Mouse (Mus musculus): ENCODE results near the gene 2810408A11Rik. TPM values are rescaled to one million over a fixed set of nuclear protein-coding genes. Genes with fewer than 3 reads are reported as not detected.

The 2810408A11Rik gene
- polyA plus RNA-seq, 1 experiment from 2014 or later, result 8.4 TPM

DNA sequence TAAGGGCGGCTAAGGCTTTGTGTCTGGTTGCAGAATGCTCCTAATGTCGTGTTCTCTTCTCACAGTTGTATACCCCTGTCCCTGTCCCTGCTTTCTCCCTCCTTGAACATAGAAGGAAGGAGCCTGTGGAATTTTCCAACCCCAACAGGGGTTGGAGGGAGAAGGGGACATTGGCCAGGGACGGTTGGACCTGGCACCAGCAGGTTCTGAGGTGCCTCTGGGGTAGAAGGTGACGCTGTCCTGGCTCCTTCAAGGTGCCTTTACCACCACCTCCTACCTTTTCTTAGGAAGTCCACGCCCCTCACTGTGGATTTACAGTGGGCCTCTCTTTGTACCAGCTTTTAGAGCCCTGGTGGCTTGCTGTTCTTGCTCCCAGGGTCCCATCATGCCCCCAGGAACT lies 37.0 kb upstream of the 2810408A11Rik start:
- no peaks in the 10 kb centered on the region for H3K9me3 ChIP-seq
- no peak overlapping the region for H3K9ac ChIP-seq
- WGBS, result 68% methylated on average over 5 of the region's 5 CpGs

DNA sequence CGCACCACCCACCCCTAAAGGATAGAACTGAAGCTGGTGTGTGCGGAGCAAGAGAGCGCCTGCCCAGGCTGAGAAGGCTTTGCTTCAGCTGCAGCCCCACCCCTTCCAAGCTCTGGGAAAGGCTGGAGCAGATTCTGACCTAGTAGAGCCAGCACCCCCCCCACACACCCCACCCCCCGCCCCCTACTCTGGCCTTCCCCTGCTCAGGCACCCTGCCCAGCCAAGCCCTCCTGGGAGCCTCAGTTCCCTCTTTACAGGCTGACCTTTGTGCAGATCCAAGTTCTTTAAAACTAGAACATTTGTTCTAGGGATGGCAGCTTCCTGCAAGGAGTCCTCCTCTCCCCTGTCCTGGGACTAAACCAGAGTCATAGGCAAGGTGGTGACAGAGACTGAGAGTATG lies 36.6 kb upstream of the 2810408A11Rik start:
- no peaks in the 10 kb centered on the region for H3K9me3 ChIP-seq
- no peak for ATAC-seq (ENCODE audit: insufficient number of reproducible peaks, low FRiP score, low TSS enrichment, low read depth)
- H3K4me1 ChIP-seq, result peaks cover 48% of the 10 kb centered on the region
- peaks cover 10% of the 10 kb centered on the region; the same call in 1 of the 2 replicates for H3K27me3 ChIP-seq
- no peak overlapping the region for H3K4me3 ChIP-seq
- H3K4me2 ChIP-seq, result no peak overlapping the region
- no peak overlapping the region for H3K9ac ChIP-seq
- peak overlapping the region; percentile 59; the same call in 1 of the 2 replicates for H3K27ac ChIP-seq
- H3K36me3 ChIP-seq, result peaks cover 3% of the 10 kb centered on the region; the same call in 1 of the 2 replicates
- WGBS, result 20% methylated on average over 4 of the region's 4 CpGs

More for the DNA sequence above, 37.0 kb upstream of the 2810408A11Rik start:
- Histone ChIP-seq H3K27ac (peak overlapping the region; percentile 59; the same call in 1 of the 2 replicates), H3K4me3 (no peak overlapping the region), H3K4me2 (no peak overlapping the region), H3K4me1 (peaks cover 48% of the 10 kb centered on the region), H3K36me3 (peaks cover 6% of the 10 kb centered on the region), H3K27me3 (peaks cover 10% of the 10 kb centered on the region; the same call in 1 of the 2 replicates)
- no peak for ATAC-seq (ENCODE audit: insufficient number of reproducible peaks, low FRiP score, low TSS enrichment, low read depth)

DNA sequence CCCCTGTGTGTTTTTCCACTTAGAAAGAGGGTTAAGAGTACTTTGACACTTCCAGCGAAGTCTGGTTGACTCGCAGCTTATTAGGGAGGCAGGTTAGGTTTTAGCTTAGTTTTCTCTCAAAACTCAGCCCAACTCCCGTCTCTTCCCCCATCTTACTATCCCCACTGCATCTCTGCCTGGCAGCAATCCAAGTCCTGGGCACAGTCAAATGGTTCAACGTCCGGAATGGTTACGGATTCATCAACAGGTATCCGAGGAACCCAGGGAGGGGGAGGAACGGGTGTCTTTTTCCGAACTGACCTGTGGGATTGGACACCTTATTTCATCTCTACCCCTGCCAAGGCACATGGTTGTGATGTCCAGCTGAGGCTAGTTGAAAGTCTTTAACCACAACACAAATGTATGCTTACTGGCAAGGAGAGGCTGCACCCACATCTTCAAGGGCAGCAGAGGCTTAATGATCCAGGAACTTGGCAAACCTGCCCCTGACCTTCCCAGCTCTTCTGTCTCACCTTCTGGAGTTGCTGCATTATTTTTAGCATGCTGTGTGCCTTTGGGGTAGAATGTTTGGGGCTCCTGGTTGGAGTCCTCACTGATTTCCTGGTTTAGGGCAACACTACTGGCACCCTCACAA lies 36.0 kb upstream of the 2810408A11Rik start:
- no peak overlapping the region for H3K27ac ChIP-seq
- no peaks in the 10 kb centered on the region for H3K9me3 ChIP-seq
- WGBS, result 36% methylated on average over 9 of the region's 9 CpGs
- no peaks in the 10 kb centered on the region for H3K36me3 ChIP-seq
- peak overlapping the region; percentile 54 for H3K4me3 ChIP-seq
- no peak for ATAC-seq (ENCODE audit: insufficient number of reproducible peaks, low FRiP score, low TSS enrichment, low read depth)
- H3K4me1 ChIP-seq, result peaks cover 48% of the 10 kb centered on the region
- H3K27me3 ChIP-seq, result peaks cover 10% of the 10 kb centered on the region; the same call in 1 of the 2 replicates
- no peak overlapping the region for H3K9ac ChIP-seq
- peak overlapping the region; percentile 99 for H3K4me2 ChIP-seq

DNA sequence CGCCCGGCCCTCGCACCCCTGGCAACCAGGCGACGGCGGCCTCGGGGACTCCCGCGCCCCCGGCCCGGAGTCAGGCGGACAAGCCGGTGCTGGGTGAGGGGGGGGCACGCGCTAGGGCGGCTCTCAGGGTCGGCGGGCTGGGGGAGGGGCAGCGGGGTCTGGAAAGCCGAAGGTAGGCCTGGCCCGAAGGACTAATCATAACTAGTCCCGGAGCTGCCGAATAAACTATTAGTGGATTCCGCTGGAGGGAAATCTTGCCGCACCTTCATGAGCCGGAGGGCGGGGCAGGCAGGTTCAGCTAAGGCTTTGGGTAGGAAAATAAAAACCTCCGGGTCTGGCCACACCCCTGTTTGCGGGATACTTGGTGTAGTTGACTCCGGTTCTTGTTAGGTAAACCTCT lies 35.4 kb upstream of the 2810408A11Rik start:
- Histone ChIP-seq H3K4me2 (peak overlapping the region; percentile 99), H3K9me3 (no peaks in the 10 kb centered on the region), H3K4me3 (peak overlapping the region; percentile 54), H3K9ac (peak overlapping the region; percentile 37), H3K36me3 (no peaks in the 10 kb centered on the region), H3K4me1 (peaks cover 48% of the 10 kb centered on the region), H3K27me3 (peaks cover 10% of the 10 kb centered on the region; the same call in 1 of the 2 replicates), H3K27ac (no peak overlapping the region)
- ATAC-seq (ENCODE audit: insufficient number of reproducible peaks, low FRiP score, low TSS enrichment, low read depth), result no peak
- WGBS, result under 1% methylated on average over 30 of the region's 30 CpGs

DNA sequence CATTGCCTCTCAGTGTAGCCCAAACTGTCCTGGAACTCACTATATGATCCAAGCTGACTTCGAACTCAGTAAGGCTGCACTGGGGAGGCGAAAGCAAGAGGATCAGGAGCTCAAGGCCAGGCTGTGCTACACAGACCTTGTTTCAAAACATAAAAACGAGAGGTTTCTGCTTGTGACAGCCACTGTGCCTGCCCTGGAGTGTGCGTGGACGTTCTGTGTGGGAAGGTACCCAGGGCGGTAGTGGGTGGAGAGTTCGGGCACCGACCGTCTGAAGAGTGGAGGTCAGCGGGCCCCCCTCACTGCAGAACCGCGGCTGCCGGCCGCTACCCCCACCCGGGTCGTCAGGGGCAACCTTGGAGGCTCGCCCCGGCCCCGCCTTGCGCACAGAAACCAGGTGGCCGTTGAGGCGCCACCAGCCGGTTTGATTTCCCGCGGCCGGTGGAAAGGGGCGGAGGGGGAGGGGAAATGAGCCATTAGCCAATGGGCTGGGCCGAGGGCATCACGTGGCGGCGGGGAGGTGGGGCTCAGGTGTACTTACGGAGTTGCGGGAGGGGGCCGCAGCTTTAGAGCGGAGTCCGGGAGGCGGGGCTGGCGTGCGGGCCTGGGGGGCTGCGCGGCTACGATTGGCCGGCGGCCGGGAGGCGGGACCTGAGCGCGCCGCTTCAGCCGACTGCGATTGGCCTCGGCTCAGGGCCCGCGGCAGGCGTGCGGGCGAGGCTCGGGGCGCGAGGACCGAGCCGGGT lies 34.5 kb upstream of the 2810408A11Rik start, which contains the start of gene Ybx2:
TSS of gene Ybx2 (plus strand) at position 660 of the 743 bp plus-strand sequence.
- Histone ChIP-seq H3K9me3 (no peaks in the 10 kb centered on the region), H3K4me1 (peaks cover 48% of the 10 kb centered on the region), H3K9ac (peak within 1 kb of the TSS; percentile 37), H3K4me2 (peak within 1 kb of the TSS; percentile 99), H3K27me3 (peaks cover 10% of the 10 kb centered on the region; the same call in 1 of the 2 replicates), H3K27ac (0 out of 2 replicates have a peak within 1 kb of the TSS, but pooled peaks have one; percentile 11), H3K4me3 (peak within 1 kb of the TSS; percentile 54), H3K36me3 (no peaks in the 10 kb centered on the region)
- ATAC-seq (ENCODE audit: insufficient number of reproducible peaks, low FRiP score, low TSS enrichment, low read depth), result peak; percentile 90
- 2% methylated on average over 40 of the region's 62 CpGs for WGBS

DNA sequence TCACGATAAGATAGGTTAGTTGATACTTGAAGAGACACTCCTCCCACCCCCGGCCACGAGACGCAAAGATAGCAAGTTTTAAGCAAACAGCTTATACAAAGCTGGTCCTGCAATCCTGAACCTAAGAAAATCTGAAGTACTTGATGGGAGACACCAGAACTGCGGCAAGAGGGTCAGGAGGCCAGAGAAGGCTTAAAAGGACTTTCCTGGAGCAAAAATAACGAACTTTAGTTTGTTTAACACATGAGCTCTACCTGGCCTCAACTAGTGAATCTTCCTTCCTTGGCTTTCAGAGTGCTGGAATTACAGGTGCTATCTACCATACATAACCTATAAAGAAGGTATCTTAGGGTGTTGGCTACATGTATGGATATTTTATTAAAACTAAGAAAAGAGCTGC lies 33.9 kb upstream of the 2810408A11Rik start:
- peak overlapping the region; percentile 54; the same call in 1 of the 2 replicates for H3K4me3 ChIP-seq
- H3K27ac ChIP-seq, result no peak overlapping the region
- H3K4me2 ChIP-seq, result peak overlapping the region; percentile 99
- 15% methylated on average over 6 of the region's 6 CpGs for WGBS
- H3K9me3 ChIP-seq, result no peaks in the 10 kb centered on the region
- peaks cover 10% of the 10 kb centered on the region; the same call in 1 of the 2 replicates for H3K27me3 ChIP-seq
- no peak for ATAC-seq (ENCODE audit: insufficient number of reproducible peaks, low FRiP score, low TSS enrichment, low read depth)
- H3K9ac ChIP-seq, result no peak overlapping the region
- H3K4me1 ChIP-seq, result peaks cover 48% of the 10 kb centered on the region
- H3K36me3 ChIP-seq, result no peaks in the 10 kb centered on the region

DNA sequence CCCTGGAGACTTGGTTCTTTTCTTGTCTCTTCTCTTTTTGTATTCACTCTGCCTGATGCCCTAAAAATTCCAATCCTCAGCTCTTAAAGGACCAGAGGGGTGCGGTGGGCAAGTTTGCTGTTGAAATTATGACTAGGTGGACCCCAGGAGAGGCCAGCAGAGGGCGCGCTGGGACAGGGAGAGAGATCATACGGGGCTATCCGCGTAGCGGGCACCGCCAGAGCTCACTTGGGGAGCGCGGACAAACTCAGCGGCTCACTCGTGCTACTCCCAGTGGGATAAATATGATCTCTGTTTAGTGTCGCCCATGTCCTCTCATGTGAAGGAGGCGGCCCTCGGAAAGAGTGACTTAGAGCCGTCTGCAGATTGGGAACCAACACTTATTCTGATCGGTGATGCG lies 33.4 kb upstream of the 2810408A11Rik start:
- Histone ChIP-seq H3K27me3 (peaks cover 10% of the 10 kb centered on the region; the same call in 1 of the 2 replicates), H3K4me2 (peak overlapping the region; percentile 45), H3K4me3 (peak overlapping the region; percentile 54; the same call in 1 of the 2 replicates), H3K9ac (no peak overlapping the region), H3K36me3 (no peaks in the 10 kb centered on the region), H3K27ac (no peak overlapping the region), H3K4me1 (peaks cover 46% of the 10 kb centered on the region), H3K9me3 (no peaks in the 10 kb centered on the region)
- no peak for ATAC-seq (ENCODE audit: insufficient number of reproducible peaks, low FRiP score, low TSS enrichment, low read depth)
- WGBS, result under 1% methylated on average over 18 of the region's 18 CpGs

DNA sequence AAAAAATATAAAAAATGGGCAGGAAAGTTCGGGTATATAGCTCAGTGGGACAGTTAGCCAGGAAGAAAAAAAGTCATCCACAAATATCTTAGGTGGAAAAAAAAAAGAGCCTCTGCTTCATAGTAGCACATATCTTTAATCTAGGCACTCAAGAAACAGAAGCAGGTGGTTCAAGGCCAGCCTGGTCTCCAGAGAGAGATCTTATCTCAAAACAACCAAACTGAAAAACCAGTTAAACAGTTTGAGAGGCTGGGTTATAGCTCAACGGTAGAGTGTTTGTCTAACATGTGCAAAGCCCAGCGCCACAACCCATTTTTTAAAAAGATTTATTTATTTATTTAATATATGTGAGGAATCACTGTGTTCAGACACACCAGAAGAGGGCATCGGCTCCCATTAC lies 32.3 kb upstream of the 2810408A11Rik start:
- no peaks in the 10 kb centered on the region for H3K9me3 ChIP-seq
- H3K4me1 ChIP-seq, result peaks cover 37% of the 10 kb centered on the region
- 70% methylated on average over 4 of the region's 4 CpGs for WGBS
- H3K27me3 ChIP-seq, result peaks cover 7% of the 10 kb centered on the region; the same call in 1 of the 2 replicates
- no peak overlapping the region for H3K9ac ChIP-seq
- no peak overlapping the region for H3K27ac ChIP-seq
- no peak overlapping the region for H3K4me3 ChIP-seq
- H3K36me3 ChIP-seq, result no peaks in the 10 kb centered on the region
- H3K4me2 ChIP-seq, result no peak overlapping the region
- no peak for ATAC-seq (ENCODE audit: insufficient number of reproducible peaks, low FRiP score, low TSS enrichment, low read depth)

DNA sequence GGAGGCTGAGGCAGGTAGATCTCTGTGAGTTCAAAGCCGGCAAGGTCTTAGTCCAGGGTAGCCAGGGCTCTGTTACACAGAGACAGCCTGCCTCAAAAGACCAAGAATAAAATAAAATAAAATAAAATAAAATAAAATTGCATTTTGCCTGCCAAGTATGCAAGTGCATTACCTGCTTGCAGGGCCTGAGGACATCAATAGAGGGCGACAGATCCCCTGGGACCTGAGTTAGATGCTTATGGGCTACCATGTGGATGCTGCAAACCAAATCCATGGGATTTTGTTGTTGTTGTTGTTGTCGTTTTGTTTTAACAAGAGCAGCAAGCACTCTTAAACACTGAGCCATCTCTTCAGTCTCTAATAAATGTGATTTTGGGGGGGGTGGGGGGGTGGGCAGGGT lies 31.5 kb upstream of the 2810408A11Rik start:
- no peak for ATAC-seq (ENCODE audit: insufficient number of reproducible peaks, low FRiP score, low TSS enrichment, low read depth)
- H3K27me3 ChIP-seq, result peaks cover 7% of the 10 kb centered on the region; the same call in 1 of the 2 replicates
- no peak overlapping the region for H3K4me2 ChIP-seq
- H3K27ac ChIP-seq, result no peak overlapping the region
- no peaks in the 10 kb centered on the region for H3K36me3 ChIP-seq
- no peak overlapping the region for H3K9ac ChIP-seq
- H3K4me3 ChIP-seq, result no peak overlapping the region
- H3K4me1 ChIP-seq, result peaks cover 29% of the 10 kb centered on the region
- no peaks in the 10 kb centered on the region for H3K9me3 ChIP-seq
- WGBS, result 37% methylated on average over 3 of the region's 3 CpGs

DNA sequence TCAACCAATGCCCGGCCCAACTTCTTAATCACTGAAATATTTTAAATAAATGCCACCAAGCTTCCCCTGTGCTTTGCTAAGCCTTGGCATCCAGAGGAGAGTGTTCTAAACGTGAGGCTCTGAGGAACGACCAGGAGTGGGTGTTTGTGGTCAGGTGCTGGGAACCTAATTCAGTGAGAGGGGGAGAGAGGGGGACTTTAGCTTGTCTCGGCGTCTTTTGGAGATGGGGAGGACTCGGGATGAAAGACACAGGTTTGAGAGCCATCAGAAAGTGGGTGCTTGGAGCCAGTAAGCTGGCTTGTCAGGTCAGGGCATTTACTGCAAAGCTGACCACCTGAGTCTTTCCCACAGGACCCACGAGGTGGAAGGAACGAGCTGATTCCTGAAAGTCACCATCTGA lies 31.0 kb upstream of the 2810408A11Rik start:
- H3K27me3 ChIP-seq, result peaks cover 7% of the 10 kb centered on the region; the same call in 1 of the 2 replicates
- H3K36me3 ChIP-seq, result no peaks in the 10 kb centered on the region
- no peak overlapping the region for H3K4me3 ChIP-seq
- no peak overlapping the region for H3K9ac ChIP-seq
- H3K27ac ChIP-seq, result no peak overlapping the region
- ATAC-seq (ENCODE audit: insufficient number of reproducible peaks, low FRiP score, low TSS enrichment, low read depth), result no peak
- peaks cover 24% of the 10 kb centered on the region for H3K4me1 ChIP-seq
- no peaks in the 10 kb centered on the region for H3K9me3 ChIP-seq
- WGBS, result 65% methylated on average over 8 of the region's 8 CpGs
- no peak overlapping the region for H3K4me2 ChIP-seq

DNA sequence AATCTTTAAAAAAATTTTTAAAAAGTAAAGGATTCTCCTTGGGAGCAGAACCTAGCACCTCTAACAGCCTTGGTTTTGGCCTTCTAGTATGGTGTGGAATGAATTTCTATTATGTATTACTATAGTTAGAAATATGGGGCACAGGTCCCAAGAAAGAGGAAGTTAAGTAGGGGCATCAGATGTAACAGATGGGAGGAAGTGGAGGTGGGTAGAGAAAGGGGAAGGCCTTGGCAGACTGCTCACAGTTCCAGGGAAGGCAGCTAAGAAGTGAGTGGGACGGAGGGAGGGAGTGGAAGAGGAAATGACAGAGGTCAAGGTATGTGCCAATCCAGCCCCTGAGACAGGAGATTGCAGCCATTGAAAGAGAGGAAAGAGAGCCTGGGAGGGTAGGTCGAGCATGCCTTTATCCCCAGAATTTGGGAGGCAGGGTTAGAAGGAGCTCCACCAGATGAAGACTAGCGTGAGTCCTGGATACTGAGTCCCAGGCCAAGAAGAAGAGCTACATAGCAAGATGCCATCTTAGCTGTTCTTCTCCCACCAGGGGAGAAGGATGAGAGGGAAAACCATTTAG lies 30.3 kb upstream of the 2810408A11Rik start:
- Histone ChIP-seq H3K4me1 (peaks cover 17% of the 10 kb centered on the region), H3K36me3 (no peaks in the 10 kb centered on the region), H3K4me2 (no peak overlapping the region), H3K27me3 (peaks cover 5% of the 10 kb centered on the region; the same call in 1 of the 2 replicates), H3K27ac (no peak overlapping the region), H3K9ac (no peak overlapping the region), H3K4me3 (no peak overlapping the region), H3K9me3 (no peaks in the 10 kb centered on the region)
- no peak for ATAC-seq (ENCODE audit: insufficient number of reproducible peaks, low FRiP score, low TSS enrichment, low read depth)
- WGBS, result 62% methylated on average over 3 of the region's 3 CpGs

Measured in limb, embryonic 15.5 days (tissue).